Mouse (Mus musculus) layer of hippocampus, adult 9-11 months (tissue): ENCODE measurements at regions not wholly inside any gene's neighbourhood (a gene's known extent, or its start where the extent isn't known, plus 50 kb on each side); places are given as distances from the start of the nearest gene placed in this dataset.

ENCODE experiments used
- DNase-seq: peaks from one replicate; pipeline ENCODE4 v3.0.0; 2022

- no peak for DNase-seq
Measured at GRCm38 (mm10) chr2:169524429-169524828, 63.1 kb downstream of the Gm11011 start.

GRCm38 (mm10) chr2:169519941-169520340, 67.6 kb downstream of the Gm11011 start:
- DNase-seq = no peak

- no peak for DNase-seq
Measured at GRCm38 (mm10) chr2:169515350-169515749, 72.2 kb downstream of the Gm11011 start.

GRCm38 (mm10) chr2:169510741-169511140, 76.8 kb downstream of the Gm11011 start:
- DNase-seq = no peak

GRCm38 (mm10) chr2:169509406-169509805, 78.1 kb downstream of the Gm11011 start:
- DNase-seq = no peak

- no peak for DNase-seq
Measured at GRCm38 (mm10) chr2:169504416-169505057, 83.0 kb downstream of the Gm11011 start.

- DNase-seq = no peak
Measured at GRCm38 (mm10) chr2:169503598-169503958, 84.0 kb downstream of the Gm11011 start.

GRCm38 (mm10) chr2:169502717-169503597, 84.6 kb downstream of the Gm11011 start:
- no peak for DNase-seq

GRCm38 (mm10) chr2:169501736-169502340, 85.7 kb downstream of the Gm11011 start:
- no peak for DNase-seq

- no peak for DNase-seq
Measured at GRCm38 (mm10) chr2:169495368-169495767, 92.2 kb downstream of the Gm11011 start.

- DNase-seq = no peak
Measured at GRCm38 (mm10) chr2:169494503-169495311, 92.8 kb downstream of the Gm11011 start.

- DNase-seq = no peak
Measured at GRCm38 (mm10) chr2:169493609-169494275, 93.8 kb downstream of the Gm11011 start.

GRCm38 (mm10) chr2:169483934-169484333, 103.6 kb downstream of the Gm11011 start:
- no peak for DNase-seq

- no peak for DNase-seq
Measured at GRCm38 (mm10) chr2:169481731-169482465, 105.6 kb downstream of the Gm11011 start.

- no peak for DNase-seq
Measured at GRCm38 (mm10) chr2:169474418-169475112, 113.0 kb downstream of the Gm11011 start.

GRCm38 (mm10) chr2:169469538-169469937, 118.0 kb downstream of the Gm11011 start:
- DNase-seq = no peak

GRCm38 (mm10) chr2:169467621-169468020, 119.9 kb downstream of the Gm11011 start:
- DNase-seq = no peak

- no peak for DNase-seq
Measured at GRCm38 (mm10) chr2:169464106-169464505, 123.4 kb downstream of the Gm11011 start.

GRCm38 (mm10) chr2:169461491-169462039, 126.0 kb downstream of the Gm11011 start:
- DNase-seq = no peak

GRCm38 (mm10) chr2:169452956-169453355, 134.6 kb downstream of the Gm11011 start:
- DNase-seq = no peak

- DNase-seq = no peak
Measured at GRCm38 (mm10) chr2:169450801-169451200, 136.7 kb downstream of the Gm11011 start.
